Mouse (Mus musculus) adrenal gland, adult 2 months (tissue): ENCODE measurements around the gene Col5a3. TPM values are rescaled to one million over a fixed set of nuclear protein-coding genes. Genes with fewer than 3 reads are reported as not detected.

Experiments
- DNase-seq: peaks from one replicate; pipeline ENCODE4 v3.0.0; 2021
- polyA plus RNA-seq: library from polyadenylated mRNA; depleted of rRNA; stranded (reverse); fragments of >200 nt; gene quantifications from 2 replicates; pipeline ENCODE4 v1.2.3, GENCODE M21; 2012; rRNA removed
- total RNA-seq, 2 experiments: library from RNA; stranded (reverse); gene quantifications; 2 replicates each; pipeline ENCODE4 v1.2.3; 2021

The Col5a3 gene
- total and polyA plus RNA-seq, 3 experiments, result 78.4 to 293 (median 110) TPM

GRCm38 (mm10) chr9:20747682-20748081, 67.2 kb downstream of the Col5a3 start:
- DNase-seq, result no peak

- no peak for DNase-seq
These were observed 68.7 kb downstream of the Col5a3 start, which contains the start of gene Olfm2 for GRCm38 (mm10) chr9:20746017-20746660. TSS of gene Olfm2 (minus strand) at chr9:20746349.

GRCm38 (mm10) chr9:20745129-20745966, 69.5 kb downstream of the Col5a3 start:
- no peak for DNase-seq

- no peak for DNase-seq
These were observed 70.7 kb downstream of the Col5a3 start for GRCm38 (mm10) chr9:20743946-20744738.

GRCm38 (mm10) chr9:20740407-20740806, 74.5 kb downstream of the Col5a3 start:
- peak; percentile 82 for DNase-seq

GRCm38 (mm10) chr9:20738251-20738999, 76.4 kb downstream of the Col5a3 start:
- DNase-seq, result no peak

- no peak for DNase-seq
These were observed 77.6 kb downstream of the Col5a3 start for GRCm38 (mm10) chr9:20737227-20737626.

DNA sequence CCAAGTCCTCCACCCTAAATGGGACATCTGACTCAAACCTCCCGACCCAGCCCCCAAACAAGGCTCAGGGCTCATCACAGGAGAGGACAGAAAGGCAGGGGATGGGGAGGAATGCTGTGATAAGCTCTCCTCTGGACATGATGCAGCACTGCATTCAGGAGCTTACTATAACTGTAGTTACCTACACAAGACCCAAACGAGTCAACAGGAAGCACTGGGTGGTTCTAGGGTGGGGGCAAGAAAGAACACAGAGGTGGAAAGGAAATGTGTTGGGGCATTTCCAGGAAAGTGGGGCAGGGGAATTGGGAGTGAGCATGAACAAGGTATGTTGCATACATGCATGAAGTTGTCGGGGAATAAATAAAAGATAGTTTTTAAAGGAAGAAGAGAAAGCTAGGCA, 80.2 kb downstream of the Col5a3 start:
- no peak for DNase-seq

DNA sequence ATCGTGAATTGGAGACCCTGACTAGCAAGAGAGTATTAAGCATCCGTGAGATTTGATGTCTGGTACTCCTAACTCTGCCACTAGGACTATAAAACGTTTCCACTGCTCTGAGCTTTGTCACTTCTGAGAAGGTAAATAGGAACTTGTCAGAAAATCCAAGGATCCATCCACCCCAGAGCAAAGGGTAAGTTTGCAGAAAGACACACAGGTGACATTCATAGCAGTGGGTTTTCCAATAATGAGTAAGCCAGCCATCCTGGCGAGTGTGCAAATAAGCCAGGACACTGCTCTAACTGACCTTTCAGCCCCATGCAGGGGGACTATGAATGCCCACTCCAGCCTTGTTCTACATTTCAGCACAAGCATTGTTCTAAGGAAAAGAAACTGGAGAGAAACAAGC, 83.1 kb downstream of the Col5a3 start:
- no peak for DNase-seq

- no peak for DNase-seq
These were observed 85.4 kb downstream of the Col5a3 start for GRCm38 (mm10) chr9:20729451-20729850.

GRCm38 (mm10) chr9:20727601-20728113, 87.2 kb downstream of the Col5a3 start:
- DNase-seq, result peak; percentile 74

- peak; percentile 27 for DNase-seq
These were observed 87.8 kb downstream of the Col5a3 start for GRCm38 (mm10) chr9:20726859-20727600.

- peak; percentile 14 for DNase-seq
These were observed 88.6 kb downstream of the Col5a3 start for GRCm38 (mm10) chr9:20726134-20726858.

DNA sequence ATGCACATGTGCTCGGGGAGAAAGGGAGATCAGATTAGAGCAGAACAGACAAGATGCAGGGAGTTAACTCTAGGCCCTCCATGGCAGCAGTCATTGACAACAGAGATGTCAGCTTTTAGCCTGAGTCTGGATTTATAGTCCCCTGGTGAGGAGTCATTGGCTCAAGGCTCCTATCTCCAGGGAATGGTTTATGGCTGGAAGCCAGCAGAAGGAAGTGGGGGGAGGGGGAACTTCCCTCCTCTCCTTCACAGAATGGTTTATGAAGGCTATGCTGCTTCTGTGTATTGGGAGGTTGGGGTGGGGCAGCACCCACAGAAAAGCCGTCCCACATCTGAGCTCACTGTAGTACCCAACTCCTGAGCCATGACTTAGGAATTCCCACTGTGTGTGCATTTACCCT, 93.3 kb downstream of the Col5a3 start:
- DNase-seq, result peak; percentile 63

Other genes with a start within 250 kb of the Col5a3 start
- 1 to 10 TPM; 6.9 to 7.7 TPM for gene Zfp846, start 233.8 kb downstream of the Col5a3 start, total RNA-seq
- 1.1 and 1.6 TPM in 2 replicates for gene Zfp846, start 233.8 kb downstream of the Col5a3 start, polyA plus RNA-seq
- 100 to 1,000 TPM; 384 to 522 TPM for gene Ubl5, start 172.2 kb downstream of the Col5a3 start, total RNA-seq
- gene Ubl5, start 172.2 kb downstream of the Col5a3 start, polyA plus RNA-seq, result 133 and 135 TPM in 2 replicates
- gene Fbxl12, start 170.3 kb downstream of the Col5a3 start, total RNA-seq, result 10 to 100 TPM; 13.0 to 16.7 TPM
- 47.1 and 59.1 TPM in 2 replicates for gene Fbxl12, start 170.3 kb downstream of the Col5a3 start, polyA plus RNA-seq
- 10 to 100 TPM; 20.8 to 26.9 TPM for gene Pin1, start 163.0 kb downstream of the Col5a3 start, total RNA-seq
- gene Pin1, start 163.0 kb downstream of the Col5a3 start, polyA plus RNA-seq, result 20.4 and 24.2 TPM in 2 replicates
- gene Olfm2, start 68.7 kb downstream of the Col5a3 start, total RNA-seq, result 1 to 10 TPM in 1 of 2 experiments, under 1 TPM in 1; 0.49 to 1.0 TPM
- gene Olfm2, start 68.7 kb downstream of the Col5a3 start, polyA plus RNA-seq, result 1.1 and 2.9 TPM in 2 replicates
- not detected for gene Rdh8, start 3.4 kb upstream of the Col5a3 start, total RNA-seq
- gene Rdh8, start 3.4 kb upstream of the Col5a3 start, polyA plus RNA-seq, result not detected in 2 replicates
- 10 to 100 TPM; 19.4 to 20.1 TPM for gene A230050P20Rik, start 53.6 kb upstream of the Col5a3 start, total RNA-seq
- 140 and 164 TPM in 2 replicates for gene A230050P20Rik, start 53.6 kb upstream of the Col5a3 start, polyA plus RNA-seq
- gene Angptl6, start 64.7 kb upstream of the Col5a3 start, total RNA-seq, result 1 to 10 TPM; 3.3 TPM
- gene Angptl6, start 64.7 kb upstream of the Col5a3 start, polyA plus RNA-seq, result 4.0 and 6.5 TPM in 2 replicates
- 10 to 100 TPM; 27.6 to 44.4 TPM for gene Ppan, start 73.1 kb upstream of the Col5a3 start, total RNA-seq
- 128 and 140 TPM in 2 replicates for gene Ppan, start 73.1 kb upstream of the Col5a3 start, polyA plus RNA-seq
- gene Eif3g, start 83.6 kb upstream of the Col5a3 start, total RNA-seq, result 100 to 1,000 TPM; 156 to 170 TPM
- gene Eif3g, start 83.6 kb upstream of the Col5a3 start, polyA plus RNA-seq, result 123 and 133 TPM in 2 replicates
- 10 to 100 TPM; 43.0 to 44.0 TPM for gene Dnmt1, start 144.8 kb upstream of the Col5a3 start, total RNA-seq
- gene Dnmt1, start 144.8 kb upstream of the Col5a3 start, polyA plus RNA-seq, result 29.6 and 29.8 TPM in 2 replicates
- gene S1pr2, start 161.7 kb upstream of the Col5a3 start, total RNA-seq, result 10 to 100 TPM; 20.4 to 26.6 TPM
- gene S1pr2, start 161.7 kb upstream of the Col5a3 start, polyA plus RNA-seq, result 14.8 and 15.7 TPM in 2 replicates
- 100 to 1,000 TPM; 120 to 130 TPM for gene Mrpl4, start 187.7 kb upstream of the Col5a3 start, total RNA-seq
- 245 and 270 TPM in 2 replicates for gene Mrpl4, start 187.7 kb upstream of the Col5a3 start, polyA plus RNA-seq
- gene Icam1, start 200.9 kb upstream of the Col5a3 start, total RNA-seq, result 10 to 100 TPM; 10.8 to 19.1 TPM
- 7.5 and 8.3 TPM in 2 replicates for gene Icam1, start 200.9 kb upstream of the Col5a3 start, polyA plus RNA-seq
- 1 to 10 TPM; 1.1 to 5.1 TPM for gene Icam4, start 214.3 kb upstream of the Col5a3 start, total RNA-seq
- 1.9 and 2.7 TPM in 2 replicates for gene Icam4, start 214.3 kb upstream of the Col5a3 start, polyA plus RNA-seq
- gene Icam5, start 217.0 kb upstream of the Col5a3 start, total RNA-seq, result under 1 TPM; 0.17 to 0.31 TPM
- 0.41 and 0.48 TPM in 2 replicates for gene Icam5, start 217.0 kb upstream of the Col5a3 start, polyA plus RNA-seq